Mouse (Mus musculus) lung, postnatal 4 days (tissue): ENCODE data around the gene D730048I06Rik.
"Not testable (repeated sequence)": the region's sequence is repeated elsewhere in the genome, so short reads cannot be mapped to it uniquely, and the experiment has no call there.

Source experiments
- DNase-seq, 2 experiments: peaks; one replicate each; pipeline ENCODE4 v3.0.0; 2021

D730048I06Rik gene

GRCm38 (mm10) chr9:35790001-35790400, at the start of gene D730048I06Rik, which contains the start of gene Gm27235:
Gene D730048I06Rik (minus strand): TSS chr9:35790112.
Gene Gm27235 (minus strand): TSS chr9:35790101.
- no peak for DNase-seq

GRCm38 (mm10) chr9:35817881-35818280, 28.0 kb upstream of the D730048I06Rik start:
- DNase-seq: not testable (repeated sequence)

GRCm38 (mm10) chr9:35798146-35798545, 8.2 kb upstream of the D730048I06Rik start:
- DNase-seq: no peak

GRCm38 (mm10) chr9:35778009-35778408, 11.9 kb downstream of the D730048I06Rik start, which contains the start of gene Gm17727:
Gene Gm17727 (minus strand): TSS chr9:35778109.
- no peak for DNase-seq

GRCm38 (mm10) chr9:35756843-35757242, 33.1 kb downstream of the D730048I06Rik start:
- DNase-seq: no peak

GRCm38 (mm10) chr9:35740749-35741148, 49.2 kb downstream of the D730048I06Rik start, which contains the start of gene Gm17677:
Gene Gm17677 (plus strand): TSS chr9:35741049.
- no peak for DNase-seq
